Mouse (Mus musculus) cortical plate, adult 2 months (tissue): Measurements from ENCODE around the gene Ptgfrn.

Source experiments
- CTCF ChIP-seq: fragments of 200-500 bp; IDR thresholded peaks from 2 replicates; pipeline ENCODE4 v1.5.1; 2011; ENCODE audit warnings: mild to moderate bottlenecking, control low read depth, low read length; ENCODE audit not compliant: insufficient read depth; ENCODE audit errors: extremely low read depth
- POLR2A ChIP-seq: fragments of 200-500 bp; IDR thresholded peaks from 2 replicates; pipeline ENCODE4 v1.6.1; 2011; ENCODE audit warnings: mild to moderate bottlenecking, low read length, control low read depth; ENCODE audit not compliant: insufficient read depth; ENCODE audit errors: extremely low read depth

DNA sequence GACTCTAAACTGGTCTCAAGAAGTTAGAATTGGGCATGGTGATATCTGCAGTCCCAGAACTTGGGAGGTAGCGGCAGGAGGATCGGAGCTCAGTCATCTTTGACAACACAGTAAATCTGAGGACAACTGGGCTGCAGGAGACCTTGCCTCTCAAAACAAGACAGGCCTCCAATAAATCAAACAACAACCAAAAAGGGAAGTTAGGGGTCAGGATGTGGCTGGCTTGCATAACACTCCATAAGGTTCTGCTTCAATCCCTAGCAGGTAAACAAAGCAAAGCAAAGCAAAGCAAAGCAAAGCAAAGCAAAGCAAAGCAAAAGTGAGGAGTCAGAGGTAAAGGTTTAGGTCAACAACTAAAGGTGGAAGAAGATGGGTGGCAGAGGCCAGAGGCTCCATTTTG is 51.9 kb downstream of the Ptgfrn start:
- TF ChIP-seq POLR2A: no peak
- TF ChIP-seq CTCF: no peak
